Mouse (Mus musculus) CH12.LX (cell line): ENCODE measurements at regions not wholly inside any gene's neighbourhood (a gene's known extent, or its start where the extent isn't known, plus 50 kb on each side); places are given as distances from the start of the nearest gene placed in this dataset.

Experiments used
- BHLHE40 ChIP-seq: IDR thresholded peaks from 2 replicates; pipeline ENCODE4 v1.6.1; 2011; ENCODE audit warnings: mild to moderate bottlenecking, low read depth, low read length, improper control_type of control experiment
- CTCF ChIP-seq, 2 experiments: IDR thresholded peaks in 1 of 2; conservative IDR thresholded peaks in 1 of 2; 2 replicates each; pipeline ENCODE4 v1.5.1; 2011 to 2012; ENCODE audit warnings: low read depth in 2 of 2, low read length in 2 of 2, improper control_type of control experiment in 1 of 2, inconsistent platforms in 1 of 2, mild to moderate bottlenecking in 1 of 2, moderate library complexity in 1 of 2
- ETS1 ChIP-seq: conservative IDR thresholded peaks from 2 replicates; pipeline ENCODE4 v1.6.1; 2012; ENCODE audit warnings: low read depth, mild to moderate bottlenecking, inconsistent platforms, low read length, improper control_type of control experiment, moderate library complexity
- MAFK ChIP-seq: IDR thresholded peaks from 2 replicates; pipeline ENCODE4 v1.6.1; 2011; ENCODE audit warnings: low read length, improper control_type of control experiment; ENCODE audit not compliant: insufficient replicate concordance
- MAX ChIP-seq: IDR thresholded peaks from 2 replicates; pipeline ENCODE4 v1.6.1; 2011; ENCODE audit warnings: low read length, improper control_type of control experiment
- MAZ ChIP-seq: IDR thresholded peaks from 2 replicates; pipeline ENCODE4 v1.6.1; 2012; ENCODE audit warnings: low read depth, mild to moderate bottlenecking, inconsistent platforms, low read length, improper control_type of control experiment, moderate library complexity
- POLR2A ChIP-seq: IDR thresholded peaks from 2 replicates; pipeline ENCODE4 v1.6.1; 2011; ENCODE audit warnings: low read depth, mild to moderate bottlenecking, improper control_type of control experiment, low read length
- POLR2AphosphoS2 ChIP-seq: IDR thresholded peaks from 2 replicates; pipeline ENCODE4 v1.6.1; 2011; ENCODE audit warnings: low read depth, low read length, improper control_type of control experiment
- USF1 ChIP-seq: IDR thresholded peaks from 2 replicates; pipeline ENCODE4 v1.6.1; 2014; ENCODE audit warnings: low read depth, mild to moderate bottlenecking, inconsistent platforms, low read length, improper control_type of control experiment

DNA sequence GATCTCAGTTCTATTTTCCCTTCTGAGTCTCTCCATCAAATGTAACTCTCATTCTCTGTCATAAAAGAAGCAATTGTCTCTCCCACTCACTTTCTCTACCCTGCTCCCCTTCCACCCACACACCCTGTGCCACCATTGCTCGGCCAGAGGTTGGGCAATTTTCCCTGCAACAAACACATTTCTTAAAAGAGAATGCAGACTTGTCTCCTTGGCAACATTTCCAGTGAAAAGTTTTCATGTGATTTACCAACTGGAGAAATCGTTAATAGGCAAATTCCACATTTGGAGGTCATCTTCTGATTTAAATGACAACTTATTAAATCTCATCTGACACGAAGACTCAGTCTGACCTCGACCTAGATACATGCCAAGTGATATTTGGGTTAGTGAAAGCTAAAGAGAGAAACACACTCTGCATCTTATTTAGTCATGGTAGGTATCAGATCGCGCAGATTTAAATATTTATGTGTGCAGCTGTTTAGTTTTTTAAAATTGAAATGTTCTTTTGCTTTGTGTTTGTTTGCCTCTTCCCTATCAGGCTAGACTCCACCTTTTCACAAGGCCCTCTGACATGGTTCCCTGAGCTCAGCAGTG lies 568.1 kb downstream of the 1190002N15Rik start:
- TF ChIP-seq USF1 (no peak), MAZ (no peak), MAFK (no peak), BHLHE40 (no peak), CTCF (conservative IDR thresholded peaks at IDR 0.05 in 1 of 2, IDR thresholded peaks at IDR 0.05 in 1 of 2; ENCODE audit: low read depth in 2 of 2, low read length in 2 of 2) (no peak), POLR2A (no peak), ETS1 (no peak), POLR2AphosphoS2 (no peak), MAX (no peak)
